Mouse (Mus musculus): ENCODE data around the gene Msrb3.

GRCm38 (mm10) chr10:120911971-120912370, 13.1 kb upstream of the Msrb3 start:
- peak; percentile 59 for TF ChIP-seq CTCF (IDR thresholded peaks at IDR 0.05)
- no peak for TF ChIP-seq EP300 (IDR thresholded peaks at IDR 0.05)

Measured in lung, postnatal 0 days (tissue).